ENCODE assay signal across 12 mouse cellular contexts in genomic region chr11:19982779-19983178, GRCm38 (mm10). TPM values are rescaled to one million over a fixed set of nuclear protein-coding genes. Genes with fewer than 3 reads are reported as not detected.
DNase-seq lines count a peak whose midpoint lies in the region; ATAC-seq lines count a peak whose summit lies in the region.
"Had no signal": no experiment of that assay in that cellular context is flagged by ENCODE, and none has a peak within 500 bp of the region (broad histone marks: within the 10 kb centered on the region; RNA-seq: fewer than 3 reads in every experiment).

No protein-coding gene starts in this region.

- DNase-seq in heart, embryonic 10.5 days (ENCODE audit: low spot score): no peak
- no peak for DNase-seq in heart, adult 8-10 months (ENCODE audit: low spot score)
- DNase-seq in kidney, postnatal 4 days: no peak
- peak; percentile 50 for DNase-seq in ES-CJ7 (ENCODE audit: low read depth, low spot score)
- no peak for DNase-seq in natural killer cell, adult 2 months (ENCODE audit: low spot score in 2 of 2)
- DNase-seq: cerebellum, postnatal 36 days; kidney, postnatal 25 days had no signal

- no peaks in the 10 kb centered on the region for H3K9me3 ChIP-seq in heart, embryonic 10.5 days
- no peaks in the 10 kb centered on the region for H3K9me3 ChIP-seq in kidney, embryonic 16.5 days (ENCODE audit: low read length)
- H3K9me3 ChIP-seq in intestine, embryonic 16.5 days (ENCODE audit: control insufficient read depth, low read length): no peaks in the 10 kb centered on the region
- H3K9me3 ChIP-seq: midbrain, embryonic 13.5 days had no signal

- H3K36me3 ChIP-seq in heart, embryonic 10.5 days: no peaks in the 10 kb centered on the region
- H3K36me3 ChIP-seq in kidney, embryonic 16.5 days (ENCODE audit: insufficient read depth, low read length): no peaks in the 10 kb centered on the region
- no peaks in the 10 kb centered on the region for H3K36me3 ChIP-seq in intestine, embryonic 16.5 days (ENCODE audit: control insufficient read depth, insufficient read depth, low read length)
- H3K36me3 ChIP-seq: midbrain, embryonic 13.5 days had no signal

- H3K4me2 ChIP-seq in kidney, embryonic 16.5 days (replicated peaks; ENCODE audit: low read depth, low read length): no peak overlapping the region
- H3K4me2 ChIP-seq in intestine, embryonic 16.5 days (ENCODE audit: low read depth, low read length): no peak overlapping the region
- H3K4me2 ChIP-seq: midbrain, embryonic 13.5 days had no signal

- no peaks in the 10 kb centered on the region for H3K27me3 ChIP-seq in heart, embryonic 10.5 days (ENCODE audit: insufficient read depth, poor library complexity, severe bottlenecking)
- H3K27me3 ChIP-seq in kidney, embryonic 16.5 days (ENCODE audit: insufficient read depth, low read length): no peaks in the 10 kb centered on the region
- no peaks in the 10 kb centered on the region for H3K27me3 ChIP-seq in intestine, embryonic 16.5 days (replicated peaks; ENCODE audit: control insufficient read depth, insufficient read depth, low read length)
- H3K27me3 ChIP-seq: midbrain, embryonic 13.5 days had no signal

- H3K27ac ChIP-seq in heart, embryonic 10.5 days: 0 out of 2 replicates have a peak overlapping the region, but pooled peaks have one; percentile 12
- H3K27ac ChIP-seq in kidney, embryonic 16.5 days (ENCODE audit: low read length): 0 out of 2 replicates have a peak overlapping the region, but pooled peaks have one; percentile 10
- peak overlapping the region; percentile 46; the same call in 1 of the 2 replicates for H3K27ac ChIP-seq in intestine, embryonic 16.5 days (ENCODE audit: low read length)
- H3K27ac ChIP-seq: liver, embryonic 14.5 days; midbrain, embryonic 13.5 days had no signal

- H3K4me1 ChIP-seq in heart, embryonic 10.5 days: peaks cover 69% of the 10 kb centered on the region
- H3K4me1 ChIP-seq in kidney, embryonic 16.5 days (ENCODE audit: insufficient read depth, low read length): peaks cover 84% of the 10 kb centered on the region
- H3K4me1 ChIP-seq in intestine, embryonic 16.5 days (ENCODE audit: control insufficient read depth, insufficient read depth, low read length): peaks cover 66% of the 10 kb centered on the region

- WGBS in heart, embryonic 10.5 days: 43% methylated on average over 6 of the region's 6 CpGs
- 65% methylated on average over 6 of the region's 6 CpGs for WGBS in kidney, embryonic 16.5 days
- 48% methylated on average over 6 of the region's 6 CpGs for WGBS in intestine, embryonic 16.5 days

- no peak for ATAC-seq in kidney, embryonic 16.5 days (ENCODE audit: low FRiP score, low TSS enrichment)
- ATAC-seq in intestine, embryonic 16.5 days: no peak
- ATAC-seq in inflammation-experienced regulatory T-cells, adult 6 months: no peak
- ATAC-seq: midbrain, embryonic 13.5 days had no signal

- H3K9ac ChIP-seq in kidney, embryonic 16.5 days (replicated peaks; ENCODE audit: low read length): no peak overlapping the region
- no peak overlapping the region for H3K9ac ChIP-seq in intestine, embryonic 16.5 days (ENCODE audit: low read depth, low read length)
- H3K9ac ChIP-seq: liver, embryonic 14.5 days; midbrain, embryonic 13.5 days had no signal

- no peak overlapping the region for H3K4me3 ChIP-seq in heart, embryonic 10.5 days
- H3K4me3 ChIP-seq in kidney, embryonic 16.5 days (ENCODE audit: low read length): no peak overlapping the region
- no peak overlapping the region for H3K4me3 ChIP-seq in intestine, embryonic 16.5 days (ENCODE audit: low read length)
- H3K4me3 ChIP-seq: midbrain, embryonic 13.5 days had no signal

RNA-seq across cellular contexts. Expression of gene Spred2, which starts 58.6 kb away (rescaled TPM):
- 4.4 and 6.7 TPM in 2 replicates for polyA plus RNA-seq in heart, embryonic 10.5 days (2016; fragmentation: Nextera tagmentation; extraction: Ambion mirVana)
- 10 to 100 TPM; 17.0 to 20.7 (median 20.0) TPM for total RNA-seq in heart, adult 8-10 months (2022)
- 8.3 and 9.0 TPM in 2 replicates for polyA plus RNA-seq in kidney, embryonic 16.5 days (2015; fragmentation: Nextera tagmentation; extraction: Ambion mirVana)
- 4.4 and 4.9 TPM in 2 replicates for polyA plus RNA-seq in intestine, embryonic 16.5 days (2015; fragmentation: Nextera tagmentation; extraction: Ambion mirVana)
- polyA plus RNA-seq in inflammation-experienced regulatory T-cells, adult 6 months (2017; shearing (Covaris generic)): 1 to 10 TPM; 3.4 to 5.0 (median 4.3) TPM
